Mouse (Mus musculus) heart, postnatal 0 days (tissue): Measurements from ENCODE around the gene Gnptab.

Experiments used
- CTCF ChIP-seq: IDR thresholded peaks from 2 replicates; pipeline ENCODE4 v1.5.1; 2016; ENCODE audit warnings: antibody characterized with exemption, control low read depth, low read depth
- EP300 ChIP-seq: IDR thresholded peaks from 2 replicates; pipeline ENCODE4 v1.6.1; 2016; ENCODE audit warnings: antibody characterized with exemption, low read depth

DNA sequence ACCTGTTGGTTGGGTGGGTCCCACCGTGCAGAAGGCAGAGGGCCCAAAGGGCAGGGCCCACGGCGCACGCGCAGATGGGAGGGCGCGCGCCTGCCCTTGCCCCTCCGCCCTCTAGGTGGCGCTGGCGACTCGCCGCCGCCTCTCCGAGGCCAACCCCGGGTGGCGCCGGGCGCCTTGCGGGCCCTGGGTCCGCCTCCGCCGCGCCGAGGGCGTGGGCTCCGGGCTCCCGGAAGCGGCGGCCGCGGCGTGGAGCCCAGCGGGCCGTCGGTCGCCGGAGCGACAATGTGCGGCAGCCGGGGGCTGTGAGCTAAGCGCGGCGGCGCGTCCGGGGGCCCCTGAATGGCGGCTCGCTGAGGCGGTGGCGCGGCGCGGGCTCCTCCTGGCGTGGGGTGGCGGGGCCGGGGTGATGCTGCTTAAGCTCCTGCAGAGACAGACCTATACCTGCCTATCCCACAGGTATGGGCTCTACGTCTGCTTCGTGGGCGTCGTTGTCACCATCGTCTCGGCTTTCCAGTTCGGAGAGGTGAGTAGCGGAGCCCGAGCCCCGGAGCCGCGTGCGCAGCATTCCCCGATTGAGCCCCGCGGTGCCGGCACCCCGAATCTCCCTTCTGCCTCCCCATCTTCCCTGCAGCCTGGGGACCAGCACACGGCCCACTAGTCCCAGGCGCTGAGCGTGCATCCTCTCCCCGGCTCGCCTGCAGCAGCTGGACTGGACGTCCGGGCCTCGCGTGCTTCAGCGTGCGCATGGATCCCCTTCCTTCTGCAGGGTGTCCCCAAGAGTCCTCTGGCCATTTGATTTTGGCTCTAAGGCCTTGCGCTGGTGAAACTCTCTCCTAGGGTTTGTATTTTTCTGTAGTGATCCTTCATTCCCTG, at the start of gene Gnptab, which contains the start of gene Dram1:
- peak; percentile 84 for TF ChIP-seq CTCF
- TF ChIP-seq EP300: no peak
